Mouse (Mus musculus) testis, adult 2 months (tissue): ENCODE data around the gene Xpnpep1.

Experiments used
- CTCF ChIP-seq: fragments of 200-500 bp; IDR thresholded peaks from 2 replicates; pipeline ENCODE4 v1.5.1; 2012; ENCODE audit warnings: low read depth, mild to moderate bottlenecking, inconsistent platforms, low read length, moderate library complexity; ENCODE audit not compliant: control insufficient read depth, insufficient read depth, insufficient replicate concordance
- POLR2A ChIP-seq: fragments of 200-500 bp; IDR thresholded peaks from 2 replicates; pipeline ENCODE4 v1.6.1; 2012; ENCODE audit warnings: low read depth, mild to moderate bottlenecking, inconsistent platforms, low read length, moderate library complexity; ENCODE audit not compliant: control insufficient read depth

- TF ChIP-seq POLR2A (no peak), CTCF (no peak)
These were observed 26.3 kb downstream of the Xpnpep1 start for GRCm38 (mm10) chr19:53013744-53014143.
